Mouse (Mus musculus): ENCODE measurements at regions not wholly inside any gene's neighbourhood (a gene's known extent, or its start where the extent isn't known, plus 50 kb on each side); places are given as distances from the start of the nearest gene placed in this dataset.

- no peak for DNase-seq (ENCODE audit: low spot score)
These were observed 115.5 kb upstream of the Tusc1 start for GRCm38 (mm10) chr4:93450831-93451230.

DNA sequence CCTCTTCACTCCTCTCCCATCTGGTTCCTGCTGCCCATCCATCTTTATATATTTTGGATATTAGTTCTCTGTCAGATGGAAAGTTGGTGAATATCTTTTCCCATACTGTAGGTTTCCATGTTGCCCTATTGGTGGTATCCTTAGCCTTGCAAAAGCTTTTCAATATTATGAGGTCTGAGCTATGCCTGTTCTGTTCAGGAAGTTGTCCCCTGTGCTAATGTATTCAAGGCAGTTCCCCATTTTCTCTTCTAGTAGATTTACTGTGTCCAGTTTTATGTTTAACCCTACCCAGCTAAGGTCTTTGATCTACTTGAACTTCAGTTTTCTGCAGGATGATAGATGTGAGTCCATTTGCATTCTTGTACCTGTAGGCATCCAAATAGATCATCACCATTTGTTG, 109.4 kb upstream of the Tusc1 start:
- no peak for DNase-seq (ENCODE audit: low spot score)

DNA sequence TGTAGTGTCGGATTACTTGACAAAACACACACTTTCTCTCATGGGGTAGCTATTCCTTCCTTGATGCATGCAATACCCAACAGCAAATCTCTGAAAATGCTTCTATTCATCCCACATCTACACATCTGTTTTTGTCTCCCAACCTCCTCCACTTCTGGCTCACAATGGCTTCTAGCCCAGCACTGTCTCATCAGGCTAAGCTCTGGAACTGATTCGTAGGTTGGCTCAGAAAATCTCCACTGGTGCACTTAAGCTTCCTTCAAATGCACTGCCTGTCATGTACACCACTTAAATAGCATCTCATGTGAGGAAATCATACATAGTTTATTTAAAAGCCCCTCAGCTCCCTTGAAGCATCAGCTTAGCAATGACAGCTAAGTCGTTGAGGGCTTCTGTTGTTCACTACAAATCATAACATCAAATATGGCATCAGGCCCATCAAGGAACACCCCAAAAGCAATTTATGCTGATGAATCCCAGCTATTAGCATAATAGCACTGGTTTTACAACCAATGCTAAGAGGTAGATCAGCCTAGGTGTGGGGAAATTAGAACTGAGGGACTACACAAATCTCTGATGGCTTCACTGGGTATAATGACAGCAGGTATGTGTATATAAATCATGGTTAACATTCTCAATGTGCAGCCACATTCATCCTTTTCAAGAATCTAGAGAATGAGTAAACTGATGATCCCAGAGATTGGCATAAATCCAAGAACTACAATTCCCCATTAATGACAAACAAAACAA, 103.5 kb upstream of the Tusc1 start:
- no peak for DNase-seq (ENCODE audit: low spot score)

- no peak for DNase-seq (ENCODE audit: low spot score)
These were observed 102.2 kb upstream of the Tusc1 start for GRCm38 (mm10) chr4:93437386-93438130.

GRCm38 (mm10) chr4:93412695-93413094, 77.4 kb upstream of the Tusc1 start:
- DNase-seq (ENCODE audit: low spot score), result no peak

DNA sequence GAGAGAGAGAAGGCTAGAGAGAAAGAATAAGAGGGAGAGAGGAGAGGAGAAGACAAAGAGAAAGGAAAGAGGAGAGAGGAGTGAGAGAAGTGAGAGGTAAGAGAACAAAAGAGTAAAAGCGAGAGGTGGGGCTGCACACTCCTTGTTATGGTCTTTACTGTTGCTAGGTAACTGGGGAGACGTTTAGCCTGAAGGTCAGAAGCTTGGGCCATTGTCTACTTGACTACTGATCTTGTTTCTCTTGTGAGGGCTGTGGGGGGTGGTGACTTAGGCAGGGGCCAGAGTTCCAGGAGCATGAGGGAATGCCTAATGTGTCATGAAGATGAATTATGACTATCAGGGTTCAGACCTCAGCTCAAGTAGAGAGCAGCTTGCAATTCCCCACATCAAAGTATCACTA, 71.6 kb upstream of the Tusc1 start:
- no peak for DNase-seq (ENCODE audit: low spot score)

DNA sequence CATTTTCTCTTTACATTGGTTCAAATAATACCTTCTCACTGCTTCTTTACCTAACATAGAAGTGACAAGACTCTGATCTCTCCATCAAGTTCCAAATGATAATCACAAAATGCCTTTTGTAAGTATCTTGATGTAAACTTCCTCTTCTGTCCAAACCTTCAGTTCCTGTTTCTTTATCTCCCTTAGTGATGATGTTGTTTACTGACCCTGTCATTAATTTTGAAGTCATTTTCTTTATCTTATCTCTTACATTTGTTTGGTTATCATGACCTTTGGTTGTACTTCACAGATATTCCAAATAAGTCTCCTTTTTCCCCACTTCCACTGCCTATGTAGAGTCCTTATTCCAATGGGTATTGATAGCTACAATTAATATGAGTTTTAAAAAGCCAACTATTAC, 65.3 kb upstream of the Tusc1 start:
- DNase-seq (ENCODE audit: low spot score), result no peak

Measured in yolk sac, embryonic 10.5 days (tissue).